Mouse (Mus musculus) embryonic facial prominence, embryonic 14.5 days (tissue): Measurements from ENCODE around the gene Gm4922. TPM values are rescaled to one million over a fixed set of nuclear protein-coding genes. Genes with fewer than 3 reads are reported as not detected.

ENCODE experiments used
- ATAC-seq: fragments of 200-750 bp; cut with Nextera tagmentation; 2 replicates; pipeline ENCODE4 v1.8.0; 2017; ENCODE audit warnings: low read depth, moderate number of reproducible peaks, moderate TSS enrichment
- DNase-seq: peaks from one replicate; pipeline ENCODE4 v3.0.0-alpha.2; 2015; ENCODE audit warnings: low spot score
- H3K27ac ChIP-seq: fragments of 300-500 bp; sonication (generic); replicated peaks from 2 replicates; pipeline ENCODE4 v1.5.1; 2014; ENCODE audit warnings: low read depth, mild to moderate bottlenecking, low read length, moderate library complexity
- H3K27me3 ChIP-seq: fragments of 300-500 bp; sonication (generic); replicated peaks from 2 replicates; pipeline ENCODE4 v1.6.1; 2014; ENCODE audit warnings: low read length; ENCODE audit not compliant: control insufficient read depth, insufficient read depth
- H3K36me3 ChIP-seq: fragments of 300-500 bp; sonication (generic); 2 replicates; pipeline ENCODE4 v1.6.1; 2014; ENCODE audit warnings: low read length, mixed read lengths; ENCODE audit not compliant: control insufficient read depth, insufficient read depth
- H3K4me1 ChIP-seq: fragments of 300-500 bp; sonication (generic); 2 replicates; pipeline ENCODE4 v1.6.1; 2014; ENCODE audit warnings: antibody characterized with exemption, low read length; ENCODE audit not compliant: control insufficient read depth, insufficient read depth
- H3K4me2 ChIP-seq: fragments of 300-500 bp; sonication (generic); 2 replicates; pipeline ENCODE4 v1.6.1; 2014; ENCODE audit warnings: low read depth, mild to moderate bottlenecking, low read length, moderate library complexity, mixed read lengths
- H3K4me3 ChIP-seq: fragments of 300-500 bp; sonication (generic); 2 replicates; pipeline ENCODE4 v1.5.1; 2014; ENCODE audit warnings: low read depth, mild to moderate bottlenecking, low read length
- H3K9ac ChIP-seq: fragments of 300-500 bp; sonication (generic); 2 replicates; pipeline ENCODE4 v1.6.1; 2014; ENCODE audit warnings: low read depth, mild to moderate bottlenecking, low read length, moderate library complexity, mixed read lengths
- H3K9me3 ChIP-seq: fragments of 300-500 bp; sonication (generic); 2 replicates; pipeline ENCODE4 v1.6.1; 2016; ENCODE audit warnings: low read length; ENCODE audit not compliant: control insufficient read depth
- WGBS: fragments of 180-500 bp; shearing (Covaris S2); extraction: QIAGEN DNeasy Blood & Tissue Kit; methylation state at CpG from one replicate; pipeline ENCODE4 v1.1.7; 2014; 5-methylcytosine and 5-hydroxymethylcytosine counted together
- polyA plus RNA-seq: library from polyadenylated mRNA; unstranded; fragments of >200 nt; fragmentation: Nextera tagmentation; extraction: Ambion mirVana; gene quantifications from 2 replicates; pipeline ENCODE4 v1.2.1, GENCODE M21; 2014

Gene Gm4922
- polyA plus RNA-seq, 1 experiment from 2014 or later = not detected

DNA sequence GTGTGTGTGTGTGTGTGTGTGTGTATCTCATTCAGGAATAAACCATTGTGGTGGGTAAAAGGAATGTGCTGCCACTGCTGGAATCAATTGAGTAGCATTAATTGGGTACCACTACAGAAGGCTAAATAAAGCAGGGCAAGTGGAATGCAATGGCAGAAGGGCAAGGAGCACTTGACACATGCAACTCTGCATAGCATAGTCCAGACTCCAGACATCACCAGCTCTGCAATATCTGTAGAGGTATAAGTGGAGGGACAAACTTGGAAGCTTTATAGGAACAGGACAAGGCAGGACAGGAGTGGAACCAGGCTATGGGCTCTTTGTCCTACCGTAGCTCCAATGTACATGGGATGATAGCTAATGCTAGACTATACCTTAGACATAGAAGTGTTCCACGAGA, 25.2 kb upstream of the Gm4922 start:
- Histone ChIP-seq H3K36me3 (no peaks in the 10 kb centered on the region), H3K4me3 (no peak overlapping the region), H3K9me3 (no peaks in the 10 kb centered on the region), H3K4me1 (peaks cover 15% of the 10 kb centered on the region), H3K27ac (no peak overlapping the region), H3K9ac (no peak overlapping the region), H3K27me3 (no peaks in the 10 kb centered on the region), H3K4me2 (no peak overlapping the region)
- 80% methylated on average over 2 of the region's 2 CpGs for WGBS
- DNase-seq (no peak), ATAC-seq (no peak)

DNA sequence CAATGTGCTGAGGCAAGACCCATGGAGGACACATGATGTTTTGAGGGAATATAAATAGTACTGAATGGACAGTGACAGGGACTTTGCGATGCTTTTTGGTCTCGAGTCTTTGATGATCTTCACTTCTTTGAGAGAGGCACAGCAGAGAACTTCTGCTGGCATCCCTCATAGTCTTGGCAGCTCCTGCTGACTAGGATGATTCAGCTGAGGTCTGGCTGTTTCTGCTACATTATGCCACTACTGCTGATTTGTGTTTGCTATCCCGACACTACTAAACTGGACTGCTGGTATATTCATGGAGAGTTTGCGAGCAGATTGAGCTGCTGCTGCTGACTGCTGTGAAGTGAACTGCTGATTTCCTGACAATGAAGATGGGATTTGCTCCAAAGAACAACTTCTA, 3.5 kb upstream of the Gm4922 start:
- DNase-seq (no peak), ATAC-seq (no peak)
- Histone ChIP-seq H3K4me2 (no peak overlapping the region), H3K9me3 (no peaks in the 10 kb centered on the region), H3K4me1 (no peaks in the 10 kb centered on the region), H3K27ac (no peak overlapping the region), H3K27me3 (no peaks in the 10 kb centered on the region), H3K36me3 (no peaks in the 10 kb centered on the region), H3K4me3 (no peak overlapping the region), H3K9ac (no peak overlapping the region)
- 89% methylated on average over 4 of the region's 4 CpGs for WGBS

DNA sequence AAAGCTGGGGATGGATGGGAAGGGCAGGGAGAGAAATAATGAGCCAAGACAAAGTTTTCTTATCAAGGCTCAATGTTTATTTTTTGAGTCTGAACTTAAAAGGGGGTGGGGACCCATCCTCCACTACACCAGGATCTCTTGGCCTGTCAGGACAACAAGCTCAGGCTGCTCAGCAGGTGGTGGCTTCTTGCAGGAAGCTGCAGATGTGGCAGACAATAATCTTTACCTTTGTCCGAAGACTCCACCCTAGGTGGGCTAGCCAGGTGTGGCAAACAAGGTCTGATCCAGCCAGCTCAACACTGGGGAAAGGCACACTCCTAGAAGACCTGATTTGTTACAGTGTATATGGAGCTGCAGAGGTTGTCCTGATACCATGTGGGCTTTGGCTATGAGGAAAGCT, 2.0 kb upstream of the Gm4922 start:
- DNase-seq (no peak), ATAC-seq (no peak)
- no peak overlapping the region for H3K4me2 ChIP-seq
- no peak overlapping the region for H3K9ac ChIP-seq
- H3K27me3 ChIP-seq = no peaks in the 10 kb centered on the region
- H3K9me3 ChIP-seq = no peaks in the 10 kb centered on the region
- no peak overlapping the region for H3K4me3 ChIP-seq
- H3K4me1 ChIP-seq = no peaks in the 10 kb centered on the region
- H3K27ac ChIP-seq = no peak overlapping the region
- H3K36me3 ChIP-seq = no peaks in the 10 kb centered on the region
- WGBS = 36% methylated on average over 1 of the region's 1 CpGs

DNA sequence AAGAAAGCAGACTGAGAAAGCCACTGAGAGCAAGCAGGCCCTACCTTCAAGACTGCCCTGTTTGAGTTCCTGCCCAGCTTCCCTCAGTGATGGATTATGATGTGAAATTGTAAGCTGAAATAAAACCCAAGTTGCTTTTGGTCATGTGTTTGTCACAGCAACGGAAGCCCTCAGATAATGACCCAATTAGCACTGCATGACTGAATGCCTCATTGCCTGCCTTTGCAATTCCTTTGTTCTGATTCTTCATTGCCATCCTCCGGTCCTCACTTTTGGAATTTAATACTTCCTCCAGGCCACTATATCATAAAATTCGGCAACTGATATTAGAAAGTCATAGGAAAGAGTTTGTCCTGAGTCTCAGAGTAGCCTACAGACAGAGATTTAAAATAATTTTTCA, 9.0 kb downstream of the Gm4922 start:
- Histone ChIP-seq H3K4me3 (no peak overlapping the region), H3K9ac (no peak overlapping the region), H3K4me1 (peaks cover 7% of the 10 kb centered on the region; the same call in 1 of the 2 replicates), H3K9me3 (no peaks in the 10 kb centered on the region), H3K27ac (no peak overlapping the region), H3K4me2 (no peak overlapping the region), H3K27me3 (no peaks in the 10 kb centered on the region), H3K36me3 (no peaks in the 10 kb centered on the region)
- ATAC-seq = no peak
- WGBS = 64% methylated on average over 3 of the region's 3 CpGs
- no peak for DNase-seq

DNA sequence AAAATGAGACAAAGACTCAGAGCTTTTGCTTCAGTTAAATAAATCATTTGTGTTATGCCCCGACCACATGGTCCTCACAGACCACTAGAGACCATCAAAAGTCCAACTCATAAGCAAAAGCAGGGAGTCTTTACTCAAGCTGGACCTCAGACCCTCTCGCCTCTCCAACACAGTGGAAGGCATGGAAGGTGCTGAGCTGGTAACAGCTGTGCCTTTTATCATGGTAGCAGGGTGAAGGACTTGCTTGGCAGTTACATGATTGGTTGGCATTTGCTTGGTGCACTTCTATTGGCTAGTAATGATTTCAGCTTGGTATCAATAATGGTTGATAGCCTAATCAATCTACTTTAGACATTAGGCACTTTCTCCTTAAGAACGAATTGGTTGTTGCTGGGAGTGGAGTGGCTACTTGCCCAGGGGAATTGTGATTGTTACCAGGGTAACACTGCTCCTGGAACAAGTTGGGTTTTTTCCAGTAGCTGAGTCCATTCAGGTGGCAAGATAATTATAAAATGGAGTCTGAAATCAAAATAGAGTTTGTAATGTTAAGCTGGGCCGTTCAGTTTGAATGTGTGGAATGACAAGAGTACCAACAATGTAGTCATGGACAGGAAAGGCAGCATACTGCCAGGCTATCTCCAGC, 13.9 kb downstream of the Gm4922 start:
- H3K4me1 ChIP-seq = peaks cover 7% of the 10 kb centered on the region; the same call in 1 of the 2 replicates
- H3K4me2 ChIP-seq = no peak overlapping the region
- H3K4me3 ChIP-seq = no peak overlapping the region
- DNase-seq (no peak), ATAC-seq (no peak)
- H3K9ac ChIP-seq = no peak overlapping the region
- 78% methylated on average over 4 of the region's 4 CpGs for WGBS
- no peaks in the 10 kb centered on the region for H3K36me3 ChIP-seq
- no peaks in the 10 kb centered on the region for H3K9me3 ChIP-seq
- no peak overlapping the region for H3K27ac ChIP-seq
- H3K27me3 ChIP-seq = no peaks in the 10 kb centered on the region

DNA sequence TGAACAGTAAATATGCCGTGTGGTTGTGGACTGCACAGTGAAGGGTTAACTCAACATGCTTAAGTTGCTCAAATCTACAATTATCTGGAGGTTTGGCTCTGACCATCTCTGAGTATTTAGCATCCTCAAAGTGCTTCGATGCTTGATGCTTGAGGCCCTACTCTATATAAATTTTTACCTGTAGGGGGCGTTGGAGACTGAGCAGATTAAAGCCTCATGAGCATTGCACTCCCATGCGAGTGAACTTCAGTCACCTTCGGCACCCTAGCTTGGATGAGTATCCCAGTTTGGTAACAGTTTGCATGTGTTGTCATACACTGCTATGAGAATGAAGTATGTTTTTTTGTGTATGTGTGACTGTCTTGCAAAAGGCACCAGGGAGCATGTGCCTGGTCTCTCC, 16.7 kb downstream of the Gm4922 start:
- Histone ChIP-seq H3K4me3 (no peak overlapping the region), H3K4me2 (no peak overlapping the region), H3K9ac (no peak overlapping the region), H3K27ac (no peak overlapping the region), H3K4me1 (peaks cover 5% of the 10 kb centered on the region; the same call in 1 of the 2 replicates), H3K36me3 (no peaks in the 10 kb centered on the region), H3K27me3 (no peaks in the 10 kb centered on the region), H3K9me3 (no peaks in the 10 kb centered on the region)
- 45% methylated on average over 5 of the region's 5 CpGs for WGBS
- no peak for ATAC-seq
- no peak for DNase-seq

DNA sequence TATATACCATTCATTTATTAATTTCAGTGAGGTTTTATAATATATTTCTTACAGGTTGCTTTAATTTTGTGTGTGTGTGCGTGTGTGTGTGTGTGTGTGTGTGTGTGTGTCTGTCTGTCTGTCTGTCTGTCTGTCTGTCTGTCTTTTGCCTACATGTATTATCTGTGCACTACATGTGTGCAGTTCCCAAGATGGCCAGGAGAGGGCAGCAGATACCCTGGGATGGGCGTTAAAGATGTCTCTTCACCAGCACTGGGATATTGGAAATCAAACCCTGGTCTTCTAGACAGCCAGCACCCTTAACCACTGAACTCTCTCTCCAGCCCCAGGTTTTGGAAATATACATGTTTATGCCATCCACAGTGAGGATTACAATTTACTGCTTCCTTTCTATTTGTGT, 26.4 kb downstream of the Gm4922 start:
- H3K4me3 ChIP-seq = no peak overlapping the region
- H3K9ac ChIP-seq = no peak overlapping the region
- H3K4me2 ChIP-seq = no peak overlapping the region
- H3K4me1 ChIP-seq = no peaks in the 10 kb centered on the region
- no peak for ATAC-seq
- H3K9me3 ChIP-seq = no peaks in the 10 kb centered on the region
- H3K27me3 ChIP-seq = no peaks in the 10 kb centered on the region
- no peaks in the 10 kb centered on the region for H3K36me3 ChIP-seq
- no peak overlapping the region for H3K27ac ChIP-seq
- 29% methylated on average over 2 of the region's 2 CpGs for WGBS
- DNase-seq = no peak

DNA sequence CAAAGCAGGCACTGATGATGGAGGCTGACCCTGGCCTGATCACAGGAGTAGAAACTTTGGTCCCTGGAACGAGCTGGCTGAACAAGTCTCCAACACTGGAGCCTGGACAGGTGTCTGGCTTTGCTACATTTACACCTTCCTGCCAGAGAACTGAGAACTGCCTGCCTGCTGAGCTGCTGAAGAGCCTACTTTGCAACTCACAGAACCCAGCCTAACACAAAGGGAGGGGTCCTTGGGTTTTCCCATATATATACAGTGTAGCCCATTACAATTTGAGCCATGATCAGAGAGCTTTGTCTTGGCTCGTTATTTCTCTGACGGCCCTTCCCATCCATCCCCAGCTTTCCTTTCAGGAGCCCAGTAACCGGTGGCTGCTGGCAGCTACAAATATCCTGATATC, 36.5 kb downstream of the Gm4922 start:
- H3K4me2 ChIP-seq = no peak overlapping the region
- ATAC-seq (no peak), DNase-seq (no peak)
- no peaks in the 10 kb centered on the region for H3K27me3 ChIP-seq
- 78% methylated on average over 4 of the region's 4 CpGs for WGBS
- H3K36me3 ChIP-seq = no peaks in the 10 kb centered on the region
- no peaks in the 10 kb centered on the region for H3K4me1 ChIP-seq
- no peaks in the 10 kb centered on the region for H3K9me3 ChIP-seq
- no peak overlapping the region for H3K9ac ChIP-seq
- H3K27ac ChIP-seq = no peak overlapping the region
- no peak overlapping the region for H3K4me3 ChIP-seq
